Comparison of ENCODE assay signal across 19 mouse cellular contexts in the genomic region with DNA sequence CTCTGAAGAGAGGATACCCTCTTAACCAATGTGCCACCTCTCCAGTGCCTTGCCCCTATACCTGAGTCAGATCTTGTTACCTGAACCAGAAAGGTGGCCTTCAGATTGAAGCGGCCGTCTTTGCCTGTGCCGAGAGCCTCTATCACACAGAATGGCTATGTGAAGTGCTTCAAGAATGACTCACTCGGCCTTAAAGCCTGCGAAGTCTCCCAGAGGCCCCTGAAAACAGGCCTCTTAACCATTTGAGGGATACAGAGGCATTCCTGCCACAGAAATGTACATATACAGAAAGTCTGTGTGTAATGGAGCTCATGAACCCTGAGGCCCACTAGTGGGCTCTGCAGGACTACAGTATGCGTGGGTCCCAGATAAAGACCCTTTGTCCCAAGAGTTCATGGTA.
"Had no signal": no experiment of that assay in that cellular context is flagged by ENCODE, and none has a peak within 500 bp of the region (broad histone marks: within the 10 kb centered on the region; RNA-seq: fewer than 3 reads in every experiment).

No protein-coding gene starts in this region.

- H3K9ac ChIP-seq: liver, embryonic 15.5 days; neural tube, embryonic 15.5 days had no signal

- H3K27ac ChIP-seq: layer of hippocampus, adult 2 months; left cerebral cortex, adult 2 months; limb, embryonic 10.5 days; liver, embryonic 15.5 days; macrophage; neural tube, embryonic 15.5 days had no signal

- DNase-seq: kidney, adult 8-10 months; kidney, postnatal 10 days; kidney, postnatal 4 days; lung, adult 2 months; lung, postnatal 10 days; right cerebral cortex, adult 18-20 months; right cerebral cortex, postnatal 25 days; thymus, postnatal 4 days had no signal

- H3K4me2 ChIP-seq: liver, embryonic 11.5 days; liver, embryonic 15.5 days; midbrain, embryonic 11.5 days; neural tube, embryonic 15.5 days had no signal

- H3K36me3 ChIP-seq: liver, embryonic 15.5 days; neural tube, embryonic 15.5 days had no signal

- H3K4me3 ChIP-seq: layer of hippocampus, adult 2 months; left cerebral cortex, adult 2 months; limb, embryonic 10.5 days; liver, embryonic 15.5 days; megakaryocyte, embryonic 14.5 days; neural tube, embryonic 15.5 days had no signal

- H3K27me3 ChIP-seq: liver, embryonic 15.5 days; neural tube, embryonic 15.5 days had no signal

- ATAC-seq: intestine, postnatal 0 days; midbrain, embryonic 16.5 days had no signal

- H3K9me3 ChIP-seq: limb, embryonic 10.5 days; liver, embryonic 15.5 days; neural tube, embryonic 15.5 days had no signal
